1 mouse cellular context compared by ENCODE assay signal in the genomic region with DNA sequence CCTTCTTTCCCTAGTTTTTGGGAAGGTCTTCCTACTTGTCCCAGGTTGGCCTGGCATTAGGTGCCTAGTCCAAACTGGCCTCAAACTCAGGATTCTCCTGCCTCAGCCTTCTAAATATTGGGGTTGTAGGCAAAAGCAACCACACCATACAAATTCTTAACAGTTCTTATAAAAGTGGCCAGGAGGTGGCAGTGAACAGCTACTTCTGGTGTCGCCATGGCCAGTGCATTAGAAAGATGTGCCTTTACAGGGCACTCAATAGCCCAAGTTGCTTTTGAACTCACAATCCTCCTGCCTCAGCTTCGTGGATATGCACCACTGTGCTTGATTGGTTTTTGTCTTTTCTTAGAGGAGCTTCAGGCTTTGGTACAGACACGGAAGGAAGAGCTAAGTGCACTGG.
TF ChIP-seq lines count a peak whose summit lies in the region.

No protein-coding gene starts in this region.

TF ChIP-seq in CH12.LX, 34 proteins besides CTCF, POLR2A, EP300 and RAD21 (continued from another document):
- TF ChIP-seq RCOR1 (conservative IDR thresholded peaks at IDR 0.05; ENCODE audit: low read depth, low read length) (no peak), UBTF (IDR thresholded peaks at IDR 0.05; ENCODE audit: low read depth, low read length) (no peak), ETS1 (conservative IDR thresholded peaks at IDR 0.05; ENCODE audit: low read depth, low read length) (no peak), CHD1 (IDR thresholded peaks at IDR 0.05; ENCODE audit: low read depth, low read length) (no peak), JUN (IDR thresholded peaks at IDR 0.05; ENCODE audit: insufficient read depth, low read depth, low read length) (no peak), TCF12 (IDR thresholded peaks at IDR 0.05; ENCODE audit: low read depth, low read length) (no peak), MAX (IDR thresholded peaks at IDR 0.05; ENCODE audit: low read length) (no peak), GABPA (IDR thresholded peaks at IDR 0.05; ENCODE audit: insufficient replicate concordance, low read depth, low read length) (no peak), ZKSCAN1 (IDR thresholded peaks at IDR 0.05; ENCODE audit: borderline replicate concordance, low read depth, low read length) (no peak), E2F4 (IDR thresholded peaks at IDR 0.05; ENCODE audit: insufficient replicate concordance, low read depth, low read length) (no peak)
